14 mouse cellular contexts compared by ENCODE assay signal in the genomic region with DNA sequence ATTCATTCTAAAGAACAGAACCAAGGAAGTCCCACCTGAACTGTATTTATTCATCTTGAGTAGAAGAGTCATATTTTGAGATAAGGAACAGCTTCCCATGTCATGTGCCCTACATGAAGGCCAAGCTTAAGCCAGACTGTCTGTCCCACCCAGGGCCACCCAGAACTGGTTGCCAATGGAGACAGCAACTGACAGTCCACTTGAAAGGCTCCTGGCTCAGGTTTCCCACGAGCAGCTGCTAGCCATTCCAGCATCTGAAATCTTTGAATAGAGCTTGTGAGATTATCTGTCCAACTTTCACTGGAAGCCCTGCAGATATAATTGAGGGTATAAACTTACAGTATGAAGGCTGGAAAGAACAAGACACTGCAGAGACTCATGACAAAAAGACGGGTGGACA.
DNase-seq lines count a peak whose midpoint lies in the region; ATAC-seq lines count a peak whose summit lies in the region.
"Had no signal": no experiment of that assay in that cellular context is flagged by ENCODE, and none has a peak within 500 bp of the region (broad histone marks: within the 10 kb centered on the region; RNA-seq: fewer than 3 reads in every experiment).

No protein-coding gene starts in this region.

- H3K36me3 ChIP-seq in hindbrain, embryonic 16.5 days (ENCODE audit: control insufficient read depth, insufficient read depth, low read length), result no peaks in the 10 kb centered on the region
- H3K36me3 ChIP-seq in hindbrain, embryonic 13.5 days, result no peaks in the 10 kb centered on the region
- no peaks in the 10 kb centered on the region for H3K36me3 ChIP-seq in embryonic facial prominence, embryonic 10.5 days (replicated peaks)
- H3K36me3 ChIP-seq in midbrain, embryonic 14.5 days (ENCODE audit: control insufficient read depth, insufficient read depth, low read length), result no peaks in the 10 kb centered on the region
- H3K36me3 ChIP-seq: neural tube, embryonic 12.5 days had no signal

- H3K4me1 ChIP-seq in hindbrain, embryonic 16.5 days (ENCODE audit: control insufficient read depth, insufficient read depth, low read depth, low read length), result no peaks in the 10 kb centered on the region
- no peaks in the 10 kb centered on the region for H3K4me1 ChIP-seq in hindbrain, embryonic 13.5 days (replicated peaks)
- peaks cover 8% of the 10 kb centered on the region; the same call in 1 of the 2 replicates for H3K4me1 ChIP-seq in embryonic facial prominence, embryonic 10.5 days
- no peaks in the 10 kb centered on the region for H3K4me1 ChIP-seq in midbrain, embryonic 14.5 days (ENCODE audit: control insufficient read depth, insufficient read depth, low read length)
- H3K4me1 ChIP-seq: neural tube, embryonic 12.5 days had no signal

- 29% methylated on average over 2 of the region's 2 CpGs for WGBS in hindbrain, embryonic 16.5 days
- 41% methylated on average over 2 of the region's 2 CpGs for WGBS in hindbrain, embryonic 13.5 days
- 37% methylated on average over 2 of the region's 2 CpGs for WGBS in embryonic facial prominence, embryonic 10.5 days
- WGBS in midbrain, embryonic 14.5 days, result 28% methylated on average over 2 of the region's 2 CpGs

- H3K9me3 ChIP-seq in hindbrain, embryonic 16.5 days (ENCODE audit: control insufficient read depth, low read length), result no peaks in the 10 kb centered on the region
- no peaks in the 10 kb centered on the region for H3K9me3 ChIP-seq in hindbrain, embryonic 13.5 days
- H3K9me3 ChIP-seq in embryonic facial prominence, embryonic 10.5 days, result no peaks in the 10 kb centered on the region
- H3K9me3 ChIP-seq in midbrain, embryonic 14.5 days (ENCODE audit: control insufficient read depth, low read length), result no peaks in the 10 kb centered on the region
- H3K9me3 ChIP-seq: megakaryocyte, embryonic 14.5 days; neural tube, embryonic 12.5 days had no signal

- no peak overlapping the region for H3K4me3 ChIP-seq in hindbrain, embryonic 16.5 days (ENCODE audit: low read length)
- no peak overlapping the region for H3K4me3 ChIP-seq in hindbrain, embryonic 13.5 days
- no peak overlapping the region for H3K4me3 ChIP-seq in embryonic facial prominence, embryonic 10.5 days
- H3K4me3 ChIP-seq in midbrain, embryonic 14.5 days (replicated peaks; ENCODE audit: low read depth, low read length), result no peak overlapping the region
- H3K4me3 ChIP-seq: megakaryocyte, embryonic 14.5 days; neural tube, embryonic 12.5 days had no signal

- no peak overlapping the region for H3K4me2 ChIP-seq in hindbrain, embryonic 16.5 days (ENCODE audit: low read length)
- H3K4me2 ChIP-seq in hindbrain, embryonic 13.5 days, result no peak overlapping the region
- no peak overlapping the region for H3K4me2 ChIP-seq in midbrain, embryonic 14.5 days (ENCODE audit: low read length)
- H3K4me2 ChIP-seq: neural tube, embryonic 12.5 days had no signal

- peak; percentile 34 for DNase-seq in adrenal gland, postnatal 14 days
- no peak for DNase-seq in adrenal gland, adult 2 months
- peak; percentile 54 for DNase-seq in embryonic facial prominence, embryonic 10.5 days (ENCODE audit: low spot score)
- peak; percentile 15 for DNase-seq in midbrain, embryonic 14.5 days
- no peak for DNase-seq in urinary bladder, postnatal 4 days (ENCODE audit: low spot score in 2 of 2)
- DNase-seq in layer of hippocampus, postnatal 36 days, result no peak
- DNase-seq: cerebellum, adult 8-10 months; heart, postnatal 4 days; kidney, adult 18-20 months; lung, adult 18-20 months had no signal

- peak; percentile 54; the same call in 1 of the 2 replicates for ATAC-seq in hindbrain, embryonic 16.5 days
- no peak for ATAC-seq in hindbrain, embryonic 13.5 days (ENCODE audit: low FRiP score)
- ATAC-seq in midbrain, embryonic 14.5 days (ENCODE audit: low FRiP score, low TSS enrichment), result no peak

- H3K27me3 ChIP-seq in hindbrain, embryonic 16.5 days (replicated peaks; ENCODE audit: control insufficient read depth, insufficient read depth, low read length), result no peaks in the 10 kb centered on the region
- H3K27me3 ChIP-seq in hindbrain, embryonic 13.5 days, result no peaks in the 10 kb centered on the region
- no peaks in the 10 kb centered on the region for H3K27me3 ChIP-seq in embryonic facial prominence, embryonic 10.5 days (replicated peaks; ENCODE audit: low read depth, poor library complexity, severe bottlenecking)
- H3K27me3 ChIP-seq in midbrain, embryonic 14.5 days (ENCODE audit: control insufficient read depth, insufficient read depth, low read length), result no peaks in the 10 kb centered on the region
- H3K27me3 ChIP-seq: megakaryocyte, embryonic 14.5 days; neural tube, embryonic 12.5 days had no signal

- H3K9ac ChIP-seq in hindbrain, embryonic 16.5 days (ENCODE audit: low read depth, low read length), result no peak overlapping the region
- no peak overlapping the region for H3K9ac ChIP-seq in hindbrain, embryonic 13.5 days
- no peak overlapping the region for H3K9ac ChIP-seq in midbrain, embryonic 14.5 days (replicated peaks; ENCODE audit: low read length)
- H3K9ac ChIP-seq: neural tube, embryonic 12.5 days had no signal

- H3K27ac ChIP-seq in hindbrain, embryonic 16.5 days (ENCODE audit: low read depth, low read length), result no peak overlapping the region
- H3K27ac ChIP-seq in hindbrain, embryonic 13.5 days, result no peak overlapping the region
- H3K27ac ChIP-seq in embryonic facial prominence, embryonic 10.5 days (replicated peaks), result no peak overlapping the region
- H3K27ac ChIP-seq in midbrain, embryonic 14.5 days (replicated peaks; ENCODE audit: low read depth, low read length), result no peak overlapping the region
- H3K27ac ChIP-seq: neural tube, embryonic 12.5 days had no signal

Comparison
In these comparisons a context has a peak if more than half of its experiments do, and no peak if none do; other contexts are left out.
1. DNase-seq: peak in adrenal gland, postnatal 14 days (single experiment), embryonic facial prominence, embryonic 10.5 days (single experiment) and midbrain, embryonic 14.5 days (single experiment); none in adrenal gland, adult 2 months (single experiment), urinary bladder, postnatal 4 days (0 of 2) and layer of hippocampus, postnatal 36 days (0 of 2).